Mouse (Mus musculus) kidney, postnatal 14 days (tissue): ENCODE data around the gene Dleu7.

Source experiments
- DNase-seq: peaks from one replicate; pipeline ENCODE4 v3.0.0; 2022; ENCODE audit warnings: mixed read lengths

Gene Dleu7

GRCm38 (mm10) chr14:62273604-62274003 is 19.2 kb downstream of the Dleu7 start:
- DNase-seq: no peak

- no peak for DNase-seq
Observed at GRCm38 (mm10) chr14:62270698-62271396, 22.0 kb downstream of the Dleu7 start.

GRCm38 (mm10) chr14:62258978-62259536 is 33.8 kb downstream of the Dleu7 start:
- DNase-seq: peak; percentile 25

GRCm38 (mm10) chr14:62258125-62258524 is 34.7 kb downstream of the Dleu7 start:
- DNase-seq: no peak

- DNase-seq: no peak
Observed at GRCm38 (mm10) chr14:62256066-62256465, 36.8 kb downstream of the Dleu7 start.

- no peak for DNase-seq
Observed at GRCm38 (mm10) chr14:62254371-62254770, 38.5 kb downstream of the Dleu7 start.

GRCm38 (mm10) chr14:62251999-62252398 is 40.8 kb downstream of the Dleu7 start:
- peak; percentile 65 for DNase-seq

- no peak for DNase-seq
Observed at GRCm38 (mm10) chr14:62250046-62250445, 42.8 kb downstream of the Dleu7 start.

GRCm38 (mm10) chr14:62249251-62249650 is 43.6 kb downstream of the Dleu7 start:
- DNase-seq: no peak

- peak; percentile 8 for DNase-seq
Observed at GRCm38 (mm10) chr14:62248796-62249195, 44.1 kb downstream of the Dleu7 start.

- DNase-seq: no peak
Observed at GRCm38 (mm10) chr14:62248345-62248744, 44.5 kb downstream of the Dleu7 start.

GRCm38 (mm10) chr14:62245557-62245956 is 47.3 kb downstream of the Dleu7 start:
- DNase-seq: no peak

- no peak for DNase-seq
Observed at GRCm38 (mm10) chr14:62243530-62243929, 49.3 kb downstream of the Dleu7 start.

GRCm38 (mm10) chr14:62235969-62236368 is 56.9 kb downstream of the Dleu7 start:
- no peak for DNase-seq

GRCm38 (mm10) chr14:62235214-62235613 is 57.6 kb downstream of the Dleu7 start:
- no peak for DNase-seq

GRCm38 (mm10) chr14:62230968-62231367 is 61.9 kb downstream of the Dleu7 start:
- no peak for DNase-seq

GRCm38 (mm10) chr14:62227101-62227500 is 65.7 kb downstream of the Dleu7 start:
- no peak for DNase-seq

GRCm38 (mm10) chr14:62226576-62227047 is 66.2 kb downstream of the Dleu7 start:
- DNase-seq: peak; percentile 7
